Mouse (Mus musculus) layer of hippocampus, postnatal 25 days (tissue): Measurements from ENCODE around the gene Srgap1. TPM values are rescaled to one million over a fixed set of nuclear protein-coding genes. Genes with fewer than 3 reads are reported as not detected.

Experiments
- DNase-seq, 2 experiments: peaks; one replicate each; pipeline ENCODE4 v3.0.0; 2022; ENCODE audit warnings: mixed read lengths in 2 of 2, low spot score in 1 of 2; ENCODE audit errors: extremely low spot score in 1 of 2
- total RNA-seq, 2 experiments: library from RNA; stranded (reverse); gene quantifications; 2 replicates each; pipeline ENCODE4 v1.2.3; 2021

Srgap1 gene
- total RNA-seq, 2 experiments from 2014 or later: 11.1 to 15.4 TPM

DNA sequence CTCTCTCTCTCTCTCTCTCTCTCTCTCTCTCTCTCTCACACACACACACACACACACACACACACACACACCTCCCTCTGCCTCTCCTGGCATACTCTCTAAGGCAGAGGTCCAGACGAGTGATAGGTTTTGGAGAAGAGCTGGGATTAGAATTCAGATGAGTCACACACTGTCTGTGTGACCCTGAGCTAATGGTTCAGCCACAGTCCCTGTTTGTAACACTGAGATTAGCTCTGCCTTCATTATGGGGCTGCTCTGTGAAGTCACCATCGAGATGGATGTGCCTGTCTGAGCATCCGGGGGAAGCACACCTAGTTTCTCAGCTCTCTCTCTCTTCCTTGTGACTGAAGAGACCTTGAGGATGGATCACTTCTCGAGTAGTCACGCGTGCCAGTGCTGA lies 157.1 kb downstream of the Srgap1 start:
- no peak for DNase-seq

DNA sequence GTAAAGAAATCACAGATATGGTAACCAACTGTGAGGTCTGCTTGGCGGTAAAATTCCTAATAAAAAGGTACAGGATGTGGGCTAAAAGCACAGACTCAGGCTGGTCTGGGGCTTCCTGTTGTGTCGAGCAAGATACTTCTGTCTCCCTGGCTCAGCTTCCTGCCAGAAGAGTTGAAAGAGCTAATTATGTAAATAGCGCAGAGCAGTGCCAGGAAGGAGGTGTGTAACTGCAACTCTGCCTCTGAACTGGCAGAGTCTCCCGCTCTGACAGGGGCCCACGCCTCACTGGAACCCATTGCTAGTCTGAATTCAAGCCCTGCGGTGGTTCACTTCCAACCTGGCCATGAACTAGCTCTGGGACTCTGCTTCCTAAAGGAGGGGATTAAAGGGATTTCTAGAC lies 160.3 kb downstream of the Srgap1 start:
- DNase-seq: peak; percentile 9 to 11

DNA sequence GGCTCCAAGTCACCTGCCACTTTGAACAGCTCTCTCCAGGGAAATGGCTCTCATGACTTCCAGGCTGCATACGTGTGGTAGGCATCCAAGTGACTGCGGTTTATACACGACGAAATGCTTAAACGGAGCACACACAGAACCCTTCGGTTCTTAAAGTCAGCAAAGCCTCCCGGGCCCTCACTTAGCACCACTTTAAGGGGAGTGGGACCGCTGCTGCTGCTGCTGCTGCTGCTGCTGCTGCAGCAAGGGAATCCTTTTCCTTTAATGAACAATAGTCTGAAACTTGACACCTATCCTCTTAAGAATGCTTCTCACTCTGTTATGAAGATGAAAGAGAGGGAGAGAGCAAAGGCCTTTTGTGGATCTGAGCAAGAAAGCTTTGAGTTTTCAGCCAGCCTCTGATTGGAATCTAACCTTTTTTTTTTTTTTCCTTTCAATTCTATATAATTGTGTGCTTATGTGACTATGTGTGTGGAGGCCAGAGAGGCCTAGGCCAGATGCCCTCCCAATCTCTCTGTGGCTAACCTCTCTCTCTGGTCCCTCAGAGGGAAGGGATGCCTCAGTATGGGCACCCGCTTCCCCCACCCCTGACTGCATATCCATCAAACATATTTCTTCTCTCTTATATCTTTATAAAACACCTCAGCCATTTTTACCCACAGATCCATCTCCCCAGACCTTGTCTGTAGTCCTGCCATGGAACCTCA lies 161.4 kb downstream of the Srgap1 start:
- no peak for DNase-seq

DNA sequence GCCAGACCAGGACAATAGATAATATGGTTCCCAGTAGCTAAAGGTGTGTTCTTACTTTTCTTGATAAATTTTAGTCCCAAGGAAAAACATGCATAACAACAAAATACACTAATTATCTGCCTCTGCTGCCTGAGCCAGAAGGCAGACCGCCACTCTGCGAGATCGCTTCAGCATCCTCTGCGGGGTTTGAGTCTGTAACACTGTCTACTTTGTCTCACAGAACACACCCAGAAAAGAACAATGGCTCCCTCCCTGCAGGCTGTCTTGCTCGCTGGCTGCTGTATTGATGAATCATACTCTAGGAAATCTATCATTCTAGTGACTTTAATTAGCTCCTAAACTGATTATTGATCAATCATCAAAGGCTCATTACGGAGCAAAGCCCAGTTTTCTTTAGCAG lies 164.7 kb downstream of the Srgap1 start:
- no peak for DNase-seq

DNA sequence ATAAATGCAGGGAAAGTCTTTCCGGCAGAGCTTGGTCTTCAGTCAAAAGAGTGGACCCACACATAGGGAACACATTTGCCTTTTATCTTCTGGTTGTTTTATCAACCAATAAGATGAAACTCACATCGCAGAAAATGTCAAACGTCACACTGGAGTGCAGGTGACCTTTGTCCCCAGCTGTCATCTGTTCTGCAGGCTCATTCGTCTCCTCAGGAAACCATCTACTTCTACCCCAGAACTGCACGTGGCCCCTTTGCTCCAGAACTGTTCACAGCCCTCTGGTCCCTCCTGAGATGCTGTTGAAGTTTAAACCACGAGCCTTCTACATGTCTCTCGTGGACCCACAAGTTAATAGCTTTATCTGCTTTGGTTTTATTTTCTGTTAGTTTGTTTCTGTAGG lies 168.3 kb downstream of the Srgap1 start:
- no peak for DNase-seq

DNA sequence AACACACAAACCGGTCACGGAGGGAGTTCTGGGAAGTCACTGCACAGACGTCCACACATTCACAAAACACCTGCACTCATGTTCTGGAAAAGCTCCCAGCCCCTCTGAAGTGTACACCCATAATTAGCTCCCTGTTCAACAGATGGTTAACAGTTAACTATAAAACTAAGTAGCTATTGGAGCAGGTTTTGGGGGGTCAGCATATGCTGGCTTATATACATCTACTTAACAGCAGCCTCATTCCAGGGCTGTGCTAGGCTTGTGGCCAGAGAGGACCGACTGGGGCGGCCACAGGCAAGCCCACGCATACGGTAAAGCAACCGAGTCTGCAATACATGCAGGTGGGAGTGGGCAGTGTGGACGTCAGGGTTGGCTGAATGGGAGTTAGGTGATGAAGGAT lies 169.2 kb downstream of the Srgap1 start:
- DNase-seq: no peak

DNA sequence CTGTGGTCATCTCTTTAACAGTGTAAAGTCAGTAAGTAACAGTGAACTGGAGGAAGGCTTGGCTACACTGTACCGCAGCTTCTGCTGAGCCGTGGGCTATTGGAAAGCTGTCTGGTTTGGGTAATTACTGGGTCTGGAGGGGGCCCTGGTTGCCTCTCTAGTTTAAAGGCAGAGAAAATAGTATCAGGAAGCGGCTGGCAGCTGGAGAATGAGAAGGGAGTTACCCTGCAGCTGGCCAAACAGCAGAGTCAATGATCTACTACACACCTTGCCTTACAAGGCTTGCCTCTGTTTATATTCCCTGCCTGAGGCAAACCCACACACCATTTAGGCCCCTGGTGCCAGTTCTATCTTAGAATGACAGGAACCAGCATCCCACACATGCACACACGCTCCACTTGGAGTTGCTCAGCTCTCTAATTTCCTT lies 174.0 kb downstream of the Srgap1 start:
- no peak for DNase-seq

DNA sequence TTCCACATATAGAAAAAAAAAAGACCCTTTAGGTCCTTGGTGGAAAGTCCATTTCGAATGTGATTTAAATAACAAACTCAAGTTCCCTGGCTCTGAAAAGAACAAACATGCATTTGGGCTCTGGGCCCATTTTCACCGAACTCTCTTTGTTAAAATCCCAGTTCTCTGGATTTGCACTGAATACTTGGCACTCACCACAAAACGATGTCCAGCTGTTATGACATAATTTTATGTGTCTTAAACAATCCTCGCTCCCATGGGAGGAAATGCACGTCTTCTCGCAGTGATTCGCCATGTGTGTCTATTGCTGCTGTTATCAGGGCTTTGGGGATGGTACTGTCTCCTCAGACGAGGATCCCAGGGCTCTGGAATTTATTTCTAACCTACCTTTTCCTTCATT lies 177.2 kb downstream of the Srgap1 start:
- DNase-seq: no peak

DNA sequence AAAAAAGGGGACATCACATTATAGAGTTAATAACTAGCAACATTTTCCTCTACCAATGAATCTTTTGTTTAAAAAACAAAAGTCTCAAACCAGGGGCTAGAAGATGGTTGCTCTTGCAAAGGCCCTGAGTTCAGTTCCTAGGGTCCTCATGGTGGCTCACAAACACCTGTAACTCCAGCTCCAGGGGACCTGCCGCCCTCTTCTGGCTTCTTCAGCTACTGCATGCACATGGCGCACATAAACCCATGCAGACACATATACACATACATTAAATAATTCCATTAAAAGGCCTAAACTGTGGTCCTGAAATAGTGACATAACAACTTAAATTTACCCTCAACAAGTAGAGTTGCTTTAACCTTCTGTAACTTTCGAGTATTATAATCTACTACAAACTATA lies 178.9 kb downstream of the Srgap1 start:
- DNase-seq: no peak

DNA sequence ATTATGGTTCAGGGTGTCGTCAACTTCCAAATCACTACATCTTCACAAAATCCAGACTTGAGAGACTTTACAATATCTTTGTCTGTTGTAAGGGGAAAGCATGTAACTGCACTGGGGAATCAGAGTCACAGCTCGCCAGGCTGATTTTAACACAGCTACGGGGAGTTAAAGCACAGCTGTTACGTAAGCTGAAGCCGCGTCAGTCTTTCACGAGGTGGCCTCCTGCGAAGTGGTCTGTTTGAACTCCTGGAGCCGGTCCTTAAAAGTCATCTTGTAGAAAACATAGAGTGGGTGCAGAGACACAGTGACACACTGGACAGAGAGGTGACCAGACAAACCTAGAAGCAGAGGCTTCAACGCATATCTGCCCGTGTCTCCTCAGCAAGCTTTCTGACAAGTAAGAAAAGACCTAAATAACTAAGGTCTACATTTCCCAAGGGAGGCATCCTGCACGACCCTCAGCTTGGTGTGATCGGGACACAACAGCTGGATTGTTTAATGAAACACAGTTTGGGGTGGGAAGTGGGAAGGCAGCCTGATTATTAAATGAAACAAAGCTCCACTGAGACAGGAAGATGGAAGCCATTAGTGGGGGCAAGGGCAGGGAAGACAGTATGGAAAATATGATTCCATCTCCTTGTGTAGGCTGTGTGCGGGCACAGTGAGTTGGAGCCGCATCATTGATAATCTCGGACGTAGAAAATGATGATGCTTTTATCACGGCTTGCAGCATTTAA lies 181.4 kb downstream of the Srgap1 start:
- no peak for DNase-seq

DNA sequence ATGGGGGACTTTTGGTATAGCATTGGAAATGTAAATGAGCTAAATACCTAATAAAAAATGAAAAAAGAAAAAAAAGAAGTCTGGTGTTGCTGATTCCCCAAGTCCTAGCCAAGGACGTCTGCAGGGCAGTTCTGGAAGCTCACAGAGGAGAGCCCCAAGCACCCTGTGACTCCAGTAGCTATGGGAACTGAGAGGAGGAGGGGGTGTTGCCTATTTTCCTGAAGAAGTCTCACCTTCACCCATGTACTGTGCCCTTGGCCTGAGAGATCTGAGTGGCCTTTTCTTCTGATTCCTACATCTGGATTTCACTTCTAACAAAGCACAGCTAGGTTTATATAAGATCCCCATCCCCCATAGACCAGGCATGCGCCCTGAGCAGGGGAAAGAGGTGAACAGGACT lies 186.2 kb downstream of the Srgap1 start:
- DNase-seq: no peak

DNA sequence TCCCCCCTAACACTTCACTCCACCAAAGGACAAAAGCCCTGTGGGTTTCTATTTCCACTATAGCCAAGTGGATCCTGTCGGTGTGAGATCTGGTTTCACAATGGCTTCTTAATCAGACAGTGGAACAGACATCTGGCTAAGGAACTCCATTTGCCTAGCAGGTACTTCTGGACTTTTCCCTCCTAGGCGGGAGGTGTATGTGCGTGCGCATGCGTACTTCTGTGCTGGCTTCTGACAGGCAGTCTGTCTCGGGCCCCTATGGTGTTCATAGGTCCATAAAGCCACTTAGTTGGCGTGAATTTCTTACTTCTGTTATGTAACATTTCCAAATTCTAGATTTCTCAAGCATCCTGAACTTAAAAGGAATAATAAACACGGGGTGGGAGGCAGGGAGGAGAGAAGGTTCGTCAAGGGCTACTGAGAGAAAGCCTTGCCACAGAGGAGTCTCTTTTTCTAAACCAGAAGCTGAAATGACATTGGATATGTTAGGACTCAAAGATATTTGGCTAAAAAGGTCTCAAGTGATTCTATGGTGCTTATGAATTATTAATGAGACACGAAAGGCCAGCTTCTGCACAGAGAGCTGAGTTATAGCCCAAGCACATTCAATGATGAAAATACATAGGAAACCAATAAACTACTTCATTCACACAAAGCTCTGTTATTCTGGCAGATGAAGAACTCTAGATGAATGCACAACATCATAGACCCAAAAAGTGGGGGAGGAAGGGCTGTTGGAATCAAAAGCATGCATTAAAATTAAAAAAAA lies 187.1 kb downstream of the Srgap1 start:
- no peak for DNase-seq

DNA sequence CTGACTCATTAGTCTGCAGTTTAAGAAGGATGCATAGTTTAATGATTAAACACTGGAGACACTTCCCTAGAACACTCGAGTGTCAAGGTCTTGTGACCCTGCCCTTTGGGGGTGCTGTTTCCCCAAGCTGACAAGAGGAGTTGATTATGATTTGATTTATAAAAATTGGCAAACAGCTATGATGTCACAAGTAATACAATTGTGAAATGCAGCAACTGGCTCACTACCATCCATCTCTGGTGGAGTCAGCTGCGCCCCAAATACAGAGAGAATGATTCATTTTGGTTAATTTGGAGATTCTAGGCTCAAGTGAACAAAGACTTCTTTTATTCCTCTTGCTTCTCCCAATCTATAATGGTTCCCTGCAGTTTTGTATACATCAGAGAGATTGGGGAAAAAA lies 188.2 kb downstream of the Srgap1 start:
- DNase-seq: no peak

DNA sequence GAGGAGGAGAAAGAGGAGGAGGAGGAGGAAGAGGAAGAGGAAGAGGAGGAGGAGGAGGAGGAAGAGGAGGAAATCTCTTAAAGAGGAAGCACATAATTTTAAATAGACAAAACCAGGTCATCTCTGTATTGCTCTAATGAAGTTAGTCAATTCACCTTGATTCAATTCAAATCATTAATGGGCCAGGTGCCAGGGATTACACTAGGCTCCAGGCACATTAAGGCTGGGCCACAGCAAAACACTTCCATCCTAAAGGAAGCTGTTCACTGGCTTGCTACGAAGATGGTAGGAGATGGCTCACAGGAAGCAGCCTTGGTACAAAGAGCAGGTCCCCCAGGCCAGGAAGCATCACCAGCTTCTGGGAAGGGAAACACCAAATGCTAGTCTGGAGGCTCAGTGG lies 189.0 kb downstream of the Srgap1 start:
- no peak for DNase-seq

DNA sequence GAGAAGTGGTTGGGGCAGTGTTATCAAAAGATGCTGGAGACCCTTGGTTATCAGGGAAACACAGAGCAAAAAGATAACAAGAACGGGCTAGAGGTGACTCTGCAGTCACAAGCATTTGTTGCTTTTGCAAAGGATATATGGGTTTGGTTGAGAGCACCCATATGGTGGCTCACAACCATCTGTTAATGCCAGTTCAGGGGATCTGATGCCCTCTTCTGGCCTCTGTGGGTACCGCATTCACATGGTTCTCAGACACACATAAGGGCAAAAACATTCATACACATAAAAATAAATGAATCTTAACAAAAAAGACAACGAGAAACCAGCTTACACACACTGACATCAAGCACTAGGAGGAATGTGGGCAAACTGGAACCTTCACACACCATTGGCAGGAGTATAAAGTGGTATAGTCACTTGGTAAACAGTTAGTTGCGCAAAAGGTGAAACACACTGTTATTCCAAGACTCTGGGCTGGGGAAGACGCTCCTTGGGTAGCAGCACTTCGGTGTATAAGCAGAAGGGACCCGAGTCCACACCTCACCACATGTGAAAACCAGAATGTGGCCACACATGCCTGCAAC lies 191.2 kb downstream of the Srgap1 start:
- DNase-seq: no peak

DNA sequence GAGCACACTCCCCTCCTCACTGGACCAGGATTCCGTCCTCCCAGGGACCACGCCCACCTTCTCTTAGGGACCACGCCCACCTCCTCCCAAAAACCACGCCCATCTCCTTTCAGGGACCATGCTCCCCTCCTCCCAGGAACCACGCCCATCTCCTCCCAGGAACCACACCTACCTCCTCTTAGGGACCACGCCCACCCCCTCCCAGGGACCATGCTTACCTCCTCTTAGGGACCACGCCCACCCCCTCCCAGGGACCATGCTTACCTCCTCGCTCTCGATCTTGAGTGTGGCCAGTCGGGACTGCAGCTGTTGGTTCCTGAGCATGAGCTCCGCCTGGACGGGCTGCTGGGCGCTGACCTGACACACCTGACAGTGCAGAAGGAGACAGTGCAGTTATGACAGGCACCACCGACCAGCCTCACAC lies 193.7 kb downstream of the Srgap1 start:
- DNase-seq: no peak

DNA sequence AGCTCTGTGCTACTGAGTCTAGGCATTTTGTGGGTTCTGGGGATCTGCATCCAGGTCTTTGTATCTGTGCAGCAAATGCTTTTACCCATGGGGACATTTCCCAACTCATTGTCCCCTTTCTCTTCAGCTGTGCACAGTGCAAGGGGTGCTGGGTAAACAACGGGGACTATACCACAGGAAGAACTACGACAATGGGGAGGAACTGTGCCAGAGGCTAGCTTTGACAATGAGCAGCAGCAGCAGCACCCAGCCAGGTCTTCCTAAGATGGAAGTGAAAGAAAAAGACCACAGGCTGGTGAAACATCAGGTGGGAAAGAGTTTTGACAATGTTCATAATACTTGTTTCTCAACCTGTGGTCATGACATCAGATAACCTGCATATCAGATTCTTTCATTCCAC lies 197.6 kb downstream of the Srgap1 start:
- DNase-seq: no peak

DNA sequence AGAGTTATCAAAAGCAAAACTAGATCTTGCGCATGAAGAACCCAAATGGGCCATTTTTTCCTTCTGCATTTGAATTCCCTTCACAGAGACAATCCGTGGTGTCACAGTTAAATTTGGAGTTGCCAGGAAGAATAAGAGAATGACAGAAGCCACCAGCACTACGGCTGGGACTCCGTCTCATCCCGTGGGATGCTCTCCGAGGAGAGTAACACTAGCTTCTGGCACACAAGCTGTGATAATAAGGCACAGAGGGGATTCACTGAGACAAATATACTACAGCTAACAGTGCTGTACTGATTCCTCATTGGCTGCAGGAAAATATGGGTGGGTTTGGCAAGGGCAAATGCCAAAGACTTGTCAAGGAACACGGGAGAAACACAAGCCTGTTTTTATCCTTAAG lies 201.4 kb downstream of the Srgap1 start:
- no peak for DNase-seq

DNA sequence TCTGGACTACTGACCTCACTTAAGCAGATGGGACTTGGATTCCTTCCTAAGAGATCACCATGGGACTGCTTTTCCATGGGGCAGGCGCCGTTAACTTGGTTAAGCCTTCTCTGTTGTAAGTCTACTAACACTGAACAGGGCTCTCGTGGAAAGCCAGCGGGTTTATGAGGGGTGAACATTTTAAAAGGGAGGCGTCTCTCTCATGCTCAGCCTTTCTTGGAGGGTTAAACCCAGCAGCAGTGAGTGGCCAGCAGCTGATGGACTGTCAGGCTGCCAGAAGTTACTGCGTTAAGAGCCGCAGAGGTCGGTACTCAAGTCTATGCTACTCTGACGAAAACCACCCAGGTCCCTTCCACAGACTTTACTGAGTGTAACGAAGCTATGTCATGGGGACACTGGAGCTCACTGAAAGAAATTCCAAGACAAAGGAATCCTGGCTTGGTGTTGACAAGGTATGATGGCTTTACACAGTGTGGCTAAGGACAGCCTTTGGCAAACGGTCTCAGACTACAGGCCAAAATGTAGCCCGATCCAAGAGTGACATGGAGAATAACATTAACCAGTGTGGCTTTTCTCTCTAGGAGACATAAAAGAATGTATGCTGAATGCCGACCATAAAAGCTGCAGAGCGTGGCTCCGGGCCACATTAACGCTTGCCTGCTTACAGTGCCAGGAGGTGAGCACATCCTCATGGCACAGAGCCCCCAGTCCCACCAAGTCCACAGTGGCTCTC lies 209.8 kb downstream of the Srgap1 start:
- DNase-seq: no peak

DNA sequence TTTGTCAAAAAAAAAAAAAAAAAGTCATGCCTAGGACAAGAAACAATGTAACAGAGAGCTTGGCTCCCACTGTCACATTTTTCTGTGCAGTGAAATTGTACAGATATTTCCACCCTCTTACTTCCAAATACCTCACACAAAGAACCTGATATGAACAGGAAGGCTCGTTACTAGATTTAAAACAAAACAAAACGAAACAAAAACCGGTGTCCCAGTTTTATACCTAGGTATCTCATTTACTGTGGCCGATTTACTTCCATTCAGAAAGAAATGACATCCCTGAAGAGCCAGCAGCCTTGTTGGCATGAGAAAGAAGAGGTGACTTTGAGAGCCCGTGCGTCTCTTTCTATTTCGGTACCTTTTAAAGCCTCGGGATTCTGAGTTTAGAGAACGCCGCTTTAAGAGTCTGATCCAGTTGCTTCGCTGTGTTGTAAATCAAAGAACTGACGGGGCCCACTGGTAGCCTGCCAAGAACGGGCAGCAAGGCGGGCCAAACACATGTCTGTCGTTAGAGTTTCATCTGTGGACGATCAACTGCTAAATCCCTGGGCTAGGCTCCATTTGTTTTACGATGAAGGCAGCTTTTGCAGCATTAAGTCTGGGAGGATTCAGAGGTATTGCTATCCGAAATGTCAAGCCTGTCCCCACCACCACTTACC lies 210.5 kb downstream of the Srgap1 start:
- peak; percentile 15 to 57 for DNase-seq
